Mouse (Mus musculus) heart, adult 2 months (tissue): Measurements from ENCODE around the gene Adam19.

Source experiments
- CTCF ChIP-seq: fragments of 200-600 bp; IDR thresholded peaks from 2 replicates; pipeline ENCODE4 v1.8.1; 2022; ENCODE audit warnings: antibody characterized with exemption, mild to moderate bottlenecking, moderate library complexity
- POLR2A ChIP-seq: fragments of 200-500 bp; IDR thresholded peaks from 2 replicates; pipeline ENCODE4 v1.6.1; 2011; ENCODE audit warnings: mild to moderate bottlenecking, low read depth, low read length, control low read depth; ENCODE audit not compliant: insufficient read depth

DNA sequence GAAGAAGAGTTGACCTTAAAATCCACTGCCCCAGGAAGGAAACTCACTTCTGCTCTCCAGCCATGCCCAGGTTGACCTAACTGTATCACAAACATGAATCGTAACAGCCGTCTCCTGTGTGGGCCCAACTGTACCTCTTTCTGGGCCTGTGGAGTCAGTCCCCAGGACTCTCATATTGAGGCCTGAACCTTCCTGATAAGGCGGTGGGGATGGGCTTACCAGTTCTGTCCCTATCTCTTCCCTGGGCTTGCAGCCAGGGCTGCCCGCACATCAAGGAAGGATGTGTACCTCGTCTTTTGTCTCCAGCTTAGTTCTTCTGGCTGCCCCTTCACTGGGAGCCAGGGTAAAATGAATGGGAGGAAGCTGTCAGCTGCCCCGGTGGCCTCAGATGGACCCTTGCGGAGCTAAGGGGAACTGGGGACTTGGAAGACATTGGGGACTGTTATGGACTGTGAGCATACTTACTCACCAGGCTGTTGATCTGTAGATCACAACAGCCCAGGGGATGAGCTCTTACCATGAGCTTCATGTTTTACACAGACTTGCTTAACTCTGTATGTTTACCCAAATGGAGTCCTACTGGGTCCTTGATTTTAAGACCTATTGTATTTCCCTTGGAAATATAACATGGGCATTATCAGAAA, 22.1 kb downstream of the Adam19 start:
- TF ChIP-seq CTCF = no peak
- TF ChIP-seq POLR2A = no peak
